Mouse (Mus musculus) C2C12 (cell line): ENCODE measurements at regions not wholly inside any gene's neighbourhood (a gene's known extent, or its start where the extent isn't known, plus 50 kb on each side); places are given as distances from the start of the nearest gene placed in this dataset.

Experiments used
- CTCF ChIP-seq: IDR thresholded peaks from one replicate; pipeline ENCODE4 v1.5.1; 2011; ENCODE audit not compliant: control insufficient read depth, insufficient read depth, insufficient read length
- MAX ChIP-seq: IDR thresholded peaks from one replicate; pipeline ENCODE4 v1.6.1; 2011; ENCODE audit warnings: mild to moderate bottlenecking, control low read depth
- MYOD1 ChIP-seq: IDR thresholded peaks from one replicate; pipeline ENCODE4 v1.6.1; 2011; ENCODE audit warnings: low read depth; ENCODE audit not compliant: control insufficient read depth, insufficient read length
- USF1 ChIP-seq: IDR thresholded peaks from one replicate; pipeline ENCODE4 v1.6.1; 2011; ENCODE audit warnings: low read depth, mild to moderate bottlenecking, control low read depth, moderate library complexity

GRCm38 (mm10) chr1:13437747-13438394 lies 2024.0 kb downstream of the A830018L16Rik start:
- no peak for TF ChIP-seq CTCF
- TF ChIP-seq MAX = no peak
- no peak for TF ChIP-seq USF1
- TF ChIP-seq MYOD1 = no peak
